Mouse (Mus musculus) erythroblast, embryonic 14.5 days (primary cell): ENCODE results near the gene Cldn14.

ENCODE experiments used
- GATA1 ChIP-seq: IDR thresholded peaks from 2 replicates; pipeline ENCODE4 v1.6.1; 2012; ENCODE audit warnings: low read length, inconsistent platforms, mixed read lengths
- TAL1 ChIP-seq: IDR thresholded peaks from 3 replicates; pipeline ENCODE4 v1.6.1; 2012; ENCODE audit warnings: low read length, inconsistent platforms, mixed read lengths

- TF ChIP-seq TAL1 (no peak), GATA1 (no peak)
Observed at GRCm38 (mm10) chr16:94008737-94009136, at the start of gene Cldn14.
